Mouse (Mus musculus) liver, embryonic 16.5 days (tissue): ENCODE data around the gene Ucp1. TPM values are rescaled to one million over a fixed set of nuclear protein-coding genes. Genes with fewer than 3 reads are reported as not detected.

Source experiments
- ATAC-seq: fragments of 200-750 bp; cut with Nextera tagmentation; 2 replicates; pipeline ENCODE4 v1.8.0; 2017; ENCODE audit warnings: low read depth, mild to moderate bottlenecking, moderate number of reproducible peaks, moderate library complexity
- H3K27ac ChIP-seq: fragments of 300-500 bp; sonication (generic); 2 replicates; pipeline ENCODE4 v1.5.1; 2014; ENCODE audit warnings: mild to moderate bottlenecking, low read length
- H3K27me3 ChIP-seq: fragments of 300-500 bp; sonication (generic); 2 replicates; pipeline ENCODE4 v1.6.1; 2014; ENCODE audit warnings: low read depth, low read length, mixed read lengths; ENCODE audit not compliant: control insufficient read depth, insufficient read depth
- H3K36me3 ChIP-seq: fragments of 300-500 bp; sonication (generic); 2 replicates; pipeline ENCODE4 v1.6.1; 2014; ENCODE audit warnings: mild to moderate bottlenecking; ENCODE audit not compliant: control insufficient read depth, insufficient read depth
- H3K4me1 ChIP-seq: fragments of 300-500 bp; sonication (generic); 2 replicates; pipeline ENCODE4 v1.6.1; 2014; ENCODE audit warnings: low read depth, low read length, mixed read lengths; ENCODE audit not compliant: control insufficient read depth
- H3K4me2 ChIP-seq: fragments of 300-500 bp; sonication (generic); 2 replicates; pipeline ENCODE4 v1.6.1; 2014; ENCODE audit warnings: low read depth, low read length, mixed read lengths
- H3K4me3 ChIP-seq: fragments of 300-500 bp; sonication (generic); 2 replicates; pipeline ENCODE4 v1.5.1; 2014; ENCODE audit warnings: low read depth, mild to moderate bottlenecking, low read length
- H3K9ac ChIP-seq: fragments of 300-500 bp; sonication (generic); 2 replicates; pipeline ENCODE4 v1.6.1; 2014; ENCODE audit warnings: low read depth, low read length
- H3K9me3 ChIP-seq: fragments of 300-500 bp; sonication (generic); replicated peaks from 2 replicates; pipeline ENCODE4 v1.6.1; 2016; ENCODE audit warnings: low read length; ENCODE audit not compliant: control insufficient read depth
- WGBS: fragments of 180-500 bp; shearing (Covaris S2); extraction: QIAGEN DNeasy Blood & Tissue Kit; methylation state at CpG from one replicate; pipeline ENCODE4 v1.1.7; 2014; ENCODE audit not compliant: insufficient replicate concordance; 5-methylcytosine and 5-hydroxymethylcytosine counted together
- polyA plus RNA-seq: library from polyadenylated mRNA; unstranded; fragments of >200 nt; fragmentation: Nextera tagmentation; extraction: Ambion mirVana; gene quantifications from 2 replicates; pipeline ENCODE4 v1.2.1, GENCODE M21; 2015

The Ucp1 gene
- not detected in 2 replicates for polyA plus RNA-seq

- Histone ChIP-seq H3K9me3 (no peaks in the 10 kb centered on the region), H3K27ac (no peak within 1 kb of the TSS), H3K27me3 (peaks cover 17% of the 10 kb centered on the region), H3K4me1 (no peaks in the 10 kb centered on the region), H3K4me3 (no peak within 1 kb of the TSS), H3K36me3 (no peaks in the 10 kb centered on the region), H3K9ac (no peak within 1 kb of the TSS), H3K4me2 (no peak within 1 kb of the TSS)
- 3% methylated on average over 20 of the region's 20 CpGs for whole genome bisulfite sequencing
- ATAC-seq, result no peak; the same call in 1 of the 2 replicates
Measured at GRCm38 (mm10) chr8:83290176-83290575, at the start of gene Ucp1. Gene Ucp1, plus strand, starts transcription at chr8:83290352.

- H3K36me3 ChIP-seq, result no peaks in the 10 kb centered on the region
- no peak overlapping the region for H3K9ac ChIP-seq
- H3K4me3 ChIP-seq, result no peak overlapping the region
- no peaks in the 10 kb centered on the region for H3K4me1 ChIP-seq
- no peaks in the 10 kb centered on the region for H3K27me3 ChIP-seq
- H3K4me2 ChIP-seq, result no peak overlapping the region
- no peaks in the 10 kb centered on the region for H3K9me3 ChIP-seq
- WGBS, result 48% methylated on average over 7 of the region's 7 CpGs
- H3K27ac ChIP-seq, result no peak overlapping the region
- ATAC-seq, result no peak
Measured at GRCm38 (mm10) chr8:83244151-83244550, 46.0 kb upstream of the Ucp1 start.

GRCm38 (mm10) chr8:83250858-83251257 lies 39.3 kb upstream of the Ucp1 start:
- H3K27me3 ChIP-seq, result no peaks in the 10 kb centered on the region
- WGBS, result 72% methylated on average over 6 of the region's 6 CpGs
- H3K27ac ChIP-seq, result no peak overlapping the region
- no peak overlapping the region for H3K4me3 ChIP-seq
- H3K9me3 ChIP-seq, result no peaks in the 10 kb centered on the region
- H3K9ac ChIP-seq, result no peak overlapping the region
- no peak for ATAC-seq
- H3K4me1 ChIP-seq, result no peaks in the 10 kb centered on the region
- no peak overlapping the region for H3K4me2 ChIP-seq
- H3K36me3 ChIP-seq, result no peaks in the 10 kb centered on the region

GRCm38 (mm10) chr8:83251362-83252246 lies 38.5 kb upstream of the Ucp1 start:
- WGBS, result 72% methylated on average over 14 of the region's 14 CpGs
- no peaks in the 10 kb centered on the region for H3K36me3 ChIP-seq
- no peak overlapping the region for H3K9ac ChIP-seq
- H3K4me2 ChIP-seq, result no peak overlapping the region
- H3K27me3 ChIP-seq, result no peaks in the 10 kb centered on the region
- H3K4me3 ChIP-seq, result no peak overlapping the region
- H3K27ac ChIP-seq, result no peak overlapping the region
- H3K9me3 ChIP-seq, result no peaks in the 10 kb centered on the region
- no peak for ATAC-seq
- H3K4me1 ChIP-seq, result no peaks in the 10 kb centered on the region

- Histone ChIP-seq H3K4me2 (no peak overlapping the region), H3K4me3 (no peak overlapping the region), H3K9me3 (no peaks in the 10 kb centered on the region), H3K36me3 (no peaks in the 10 kb centered on the region), H3K27ac (no peak overlapping the region), H3K4me1 (no peaks in the 10 kb centered on the region), H3K9ac (no peak overlapping the region), H3K27me3 (no peaks in the 10 kb centered on the region)
- WGBS, result 43% methylated on average over 5 of the region's 5 CpGs
- ATAC-seq, result no peak
Measured at GRCm38 (mm10) chr8:83252791-83253190, 37.4 kb upstream of the Ucp1 start.

GRCm38 (mm10) chr8:83257631-83258030 lies 32.5 kb upstream of the Ucp1 start:
- H3K9ac ChIP-seq, result no peak overlapping the region
- no peak overlapping the region for H3K4me2 ChIP-seq
- ATAC-seq, result no peak
- H3K27ac ChIP-seq, result no peak overlapping the region
- no peak overlapping the region for H3K4me3 ChIP-seq
- 70% methylated on average over 5 of the region's 5 CpGs for WGBS
- H3K9me3 ChIP-seq, result no peaks in the 10 kb centered on the region
- no peaks in the 10 kb centered on the region for H3K36me3 ChIP-seq
- no peaks in the 10 kb centered on the region for H3K4me1 ChIP-seq
- no peaks in the 10 kb centered on the region for H3K27me3 ChIP-seq

GRCm38 (mm10) chr8:83260418-83261215 lies 29.5 kb upstream of the Ucp1 start:
- H3K9me3 ChIP-seq, result no peaks in the 10 kb centered on the region
- H3K4me1 ChIP-seq, result no peaks in the 10 kb centered on the region
- no peaks in the 10 kb centered on the region for H3K36me3 ChIP-seq
- no peak overlapping the region for H3K9ac ChIP-seq
- no peak overlapping the region for H3K27ac ChIP-seq
- no peaks in the 10 kb centered on the region for H3K27me3 ChIP-seq
- H3K4me2 ChIP-seq, result no peak overlapping the region
- 64% methylated on average over 16 of the region's 16 CpGs for WGBS
- H3K4me3 ChIP-seq, result no peak overlapping the region
- ATAC-seq, result peak; percentile 64

GRCm38 (mm10) chr8:83271172-83271571 lies 19.0 kb upstream of the Ucp1 start:
- WGBS, result 77% methylated on average over 14 of the region's 14 CpGs
- Histone ChIP-seq H3K4me3 (no peak overlapping the region), H3K4me1 (no peaks in the 10 kb centered on the region), H3K9ac (no peak overlapping the region), H3K9me3 (no peaks in the 10 kb centered on the region), H3K27ac (no peak overlapping the region), H3K4me2 (no peak overlapping the region), H3K36me3 (no peaks in the 10 kb centered on the region), H3K27me3 (no peaks in the 10 kb centered on the region)
- no peak for ATAC-seq

- no peaks in the 10 kb centered on the region for H3K4me1 ChIP-seq
- no peak overlapping the region for H3K4me3 ChIP-seq
- ATAC-seq, result no peak
- no peak overlapping the region for H3K4me2 ChIP-seq
- no peak overlapping the region for H3K27ac ChIP-seq
- WGBS, result 67% methylated on average over 10 of the region's 10 CpGs
- no peaks in the 10 kb centered on the region for H3K27me3 ChIP-seq
- H3K9ac ChIP-seq, result no peak overlapping the region
- H3K9me3 ChIP-seq, result no peaks in the 10 kb centered on the region
- no peaks in the 10 kb centered on the region for H3K36me3 ChIP-seq
Measured at GRCm38 (mm10) chr8:83272464-83272863, 17.7 kb upstream of the Ucp1 start.
